Mouse (Mus musculus) liver, embryonic 14.5 days (tissue): ENCODE measurements around the gene Apln. TPM values are rescaled to one million over a fixed set of nuclear protein-coding genes. Genes with fewer than 3 reads are reported as not detected.

Experiments
- ATAC-seq: fragments of 200-750 bp; cut with Nextera tagmentation; 2 replicates; pipeline ENCODE4 v1.8.0; 2017; ENCODE audit warnings: moderate number of reproducible peaks, mild to moderate bottlenecking, moderate library complexity; ENCODE audit not compliant: insufficient read depth
- DNase-seq, 3 experiments: peaks; one replicate each; pipeline ENCODE4 v3.0.0-alpha.2; 2012 to 2013; ENCODE audit warnings: low read depth in 3 of 3, low spot score in 3 of 3
- H3K27ac ChIP-seq: fragments of 300-500 bp; sonication (generic); 2 replicates; pipeline ENCODE4 v1.5.1; 2014; ENCODE audit warnings: moderate library complexity, mild to moderate bottlenecking, control low read depth, inconsistent platforms
- H3K27me3 ChIP-seq: fragments of 300-500 bp; sonication (generic); 2 replicates; pipeline ENCODE4 v1.6.1; 2014; ENCODE audit warnings: mild to moderate bottlenecking, low read length, moderate library complexity; ENCODE audit not compliant: control insufficient read depth, insufficient read depth
- H3K36me3 ChIP-seq: fragments of 300-500 bp; sonication (generic); replicated peaks from 2 replicates; pipeline ENCODE4 v1.6.1; 2014; ENCODE audit warnings: low read depth; ENCODE audit not compliant: control insufficient read depth, insufficient read depth
- H3K4me1 ChIP-seq, 2 experiments: fragments of 200-500 bp in 1 of 2; fragments of 300-500 bp in 1 of 2; sonication (generic) in 1 of 2; replicated peaks; 2 replicates each; pipeline ENCODE4 v1.6.1; 2012 to 2014; ENCODE audit warnings: antibody characterized with exemption in 1 of 2, inconsistent platforms in 1 of 2, low read length in 1 of 2; ENCODE audit not compliant: control insufficient read depth in 2 of 2, insufficient read depth in 2 of 2
- H3K4me2 ChIP-seq: fragments of 300-500 bp; sonication (generic); 2 replicates; pipeline ENCODE4 v1.6.1; 2014; ENCODE audit warnings: low read depth, mild to moderate bottlenecking, control low read depth, moderate library complexity
- H3K4me3 ChIP-seq, 2 experiments: fragments of 200-500 bp in 1 of 2; fragments of 300-500 bp in 1 of 2; sonication (generic) in 1 of 2; 2 replicates each; pipeline ENCODE4 v1.5.1; 2012 to 2014; ENCODE audit warnings: low read depth in 2 of 2, low read length in 2 of 2, mild to moderate bottlenecking in 2 of 2, control low read depth in 1 of 2, inconsistent platforms in 1 of 2, moderate library complexity in 1 of 2; ENCODE audit not compliant: insufficient read depth in 1 of 2
- H3K9ac ChIP-seq: fragments of 300-500 bp; sonication (generic); replicated peaks from 2 replicates; pipeline ENCODE4 v1.6.1; 2014; ENCODE audit warnings: mild to moderate bottlenecking, control low read depth, moderate library complexity
- H3K9me3 ChIP-seq: fragments of 300-500 bp; sonication (generic); 2 replicates; pipeline ENCODE4 v1.6.1; 2016; ENCODE audit warnings: low read length, mixed read lengths; ENCODE audit not compliant: control insufficient read depth
- CTCF ChIP-seq: IDR thresholded peaks from 2 replicates; pipeline ENCODE4 v1.5.1; 2016; ENCODE audit warnings: antibody characterized with exemption, low read depth, control low read depth
- EP300 ChIP-seq: IDR thresholded peaks from 2 replicates; pipeline ENCODE4 v1.6.1; 2016; ENCODE audit warnings: antibody characterized with exemption, low read depth
- WGBS: fragments of 180-500 bp; shearing (Covaris S2); extraction: QIAGEN DNeasy Blood & Tissue Kit; methylation state at CpG from one replicate; pipeline ENCODE4 v1.1.7; 2014; ENCODE audit not compliant: insufficient replicate concordance; 5-methylcytosine and 5-hydroxymethylcytosine counted together
- polyA plus RNA-seq, 2 experiments: library from polyadenylated mRNA; depleted of rRNA in 1 of 2; stranded (reverse) in 1 of 2; unstranded in 1 of 2; fragments of >200 nt; fragmentation: Nextera tagmentation in 1 of 2; extraction: Ambion mirVana in 1 of 2; gene quantifications; 2 replicates each; pipeline versions ENCODE4 v1.2.1 to v1.2.3; 2012 to 2014

The Apln gene
- polyA plus RNA-seq, 2 experiments = 0.08 TPM; not detected in 1

DNA sequence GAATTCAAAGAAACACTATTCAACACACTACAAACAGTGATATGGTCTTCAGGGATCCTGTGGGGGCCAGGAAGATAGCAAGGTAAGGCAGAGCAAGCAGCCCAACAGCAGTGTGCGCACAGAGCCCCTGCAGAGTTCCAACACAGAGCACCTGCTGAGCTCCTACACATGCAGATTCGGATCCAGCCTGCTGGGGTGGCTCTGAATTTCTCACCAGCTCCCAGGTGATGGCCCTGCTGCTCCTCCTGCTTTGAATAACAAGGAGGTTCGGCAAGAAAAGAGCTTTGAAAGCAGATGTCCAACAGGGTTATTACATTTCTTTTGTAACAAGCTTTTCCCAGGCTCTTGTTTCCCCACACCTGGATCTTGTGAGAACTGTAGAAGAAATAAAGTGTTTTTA is 37.3 kb upstream of the Apln start:
- H3K36me3 ChIP-seq = no peaks in the 10 kb centered on the region
- 40% methylated on average over 3 of the region's 3 CpGs for WGBS
- no peaks in the 10 kb centered on the region for H3K9me3 ChIP-seq
- DNase-seq (no peak), ATAC-seq (no peak)
- no peak overlapping the region for H3K4me3 ChIP-seq
- no peak overlapping the region for H3K27ac ChIP-seq
- H3K4me1 ChIP-seq = no peaks in the 10 kb centered on the region
- TF ChIP-seq CTCF (no peak), EP300 (no peak)
- H3K9ac ChIP-seq = no peak overlapping the region
- H3K4me2 ChIP-seq = no peak overlapping the region
- H3K27me3 ChIP-seq = no peaks in the 10 kb centered on the region; the same call in 1 of the 2 replicates

DNA sequence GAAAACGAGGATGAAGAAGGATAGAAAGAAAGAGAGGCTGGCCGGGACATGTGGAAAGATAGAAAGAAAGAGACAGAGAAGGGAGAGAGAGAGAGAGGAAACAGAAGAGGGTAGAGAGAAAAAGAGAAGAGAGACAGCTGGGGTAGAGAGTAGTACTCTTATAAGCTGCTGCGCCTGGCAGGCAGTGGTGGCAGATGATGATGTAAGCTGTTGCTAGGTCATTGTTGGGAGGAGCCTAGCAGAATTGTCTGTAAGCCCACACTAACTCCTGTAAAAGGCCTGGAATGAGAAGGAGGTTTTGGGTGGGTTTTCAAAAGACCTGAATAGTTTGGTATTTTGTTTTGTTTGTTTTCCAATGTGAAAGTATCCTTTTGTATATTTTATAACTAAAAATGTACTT is 32.2 kb upstream of the Apln start:
- 57% methylated on average over 3 of the region's 3 CpGs for WGBS
- no peaks in the 10 kb centered on the region for H3K9me3 ChIP-seq
- TF ChIP-seq EP300 = no peak
- no peak for TF ChIP-seq CTCF
- no peak overlapping the region for H3K4me3 ChIP-seq
- no peaks in the 10 kb centered on the region for H3K27me3 ChIP-seq
- H3K27ac ChIP-seq = no peak overlapping the region
- ATAC-seq (no peak), DNase-seq (no peak)
- no peaks in the 10 kb centered on the region for H3K36me3 ChIP-seq
- no peak overlapping the region for H3K4me2 ChIP-seq
- H3K4me1 ChIP-seq = no peaks in the 10 kb centered on the region
- H3K9ac ChIP-seq = no peak overlapping the region

DNA sequence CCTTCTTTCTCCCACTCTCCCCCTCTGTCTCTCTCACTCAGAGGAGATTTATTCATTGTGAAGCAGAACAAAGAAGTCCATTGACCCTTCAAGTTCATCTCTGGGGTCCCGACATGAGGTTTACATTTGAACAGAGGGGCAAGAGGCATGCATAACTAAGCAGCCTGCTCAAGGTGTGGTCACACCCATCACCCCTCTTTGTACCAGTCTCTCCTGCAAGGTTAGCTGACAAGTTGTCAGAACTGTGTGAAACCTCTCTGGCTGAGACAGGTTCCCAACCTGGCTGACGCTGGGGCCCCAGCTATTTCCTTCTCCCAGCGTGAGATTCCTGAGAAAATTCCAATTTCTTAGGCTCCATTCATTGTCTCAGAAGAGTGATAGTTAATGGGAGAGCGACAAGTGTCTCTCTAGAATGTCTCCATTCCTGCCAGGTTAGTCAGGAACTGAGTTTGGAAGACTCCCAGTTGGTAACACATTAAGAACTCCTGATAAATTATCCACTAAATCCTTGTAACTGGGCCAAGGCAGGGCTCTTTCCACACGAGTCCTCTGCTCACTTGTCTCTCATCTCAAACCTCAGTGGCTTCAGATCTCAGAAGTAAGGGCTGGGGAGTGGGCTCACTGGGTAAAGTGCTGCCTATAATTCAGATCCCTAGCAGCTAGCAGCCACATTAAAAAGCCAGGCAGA is 29.7 kb upstream of the Apln start:
- Histone ChIP-seq H3K27ac (no peak overlapping the region), H3K36me3 (no peaks in the 10 kb centered on the region), H3K4me1 (no peaks in the 10 kb centered on the region), H3K9me3 (no peaks in the 10 kb centered on the region), H3K4me2 (no peak overlapping the region), H3K27me3 (no peaks in the 10 kb centered on the region), H3K9ac (no peak overlapping the region), H3K4me3 (no peak overlapping the region)
- no peak for ATAC-seq
- TF ChIP-seq EP300 (no peak), CTCF (no peak)
- 36% methylated on average over 5 of the region's 5 CpGs for WGBS
- no peak for DNase-seq

DNA sequence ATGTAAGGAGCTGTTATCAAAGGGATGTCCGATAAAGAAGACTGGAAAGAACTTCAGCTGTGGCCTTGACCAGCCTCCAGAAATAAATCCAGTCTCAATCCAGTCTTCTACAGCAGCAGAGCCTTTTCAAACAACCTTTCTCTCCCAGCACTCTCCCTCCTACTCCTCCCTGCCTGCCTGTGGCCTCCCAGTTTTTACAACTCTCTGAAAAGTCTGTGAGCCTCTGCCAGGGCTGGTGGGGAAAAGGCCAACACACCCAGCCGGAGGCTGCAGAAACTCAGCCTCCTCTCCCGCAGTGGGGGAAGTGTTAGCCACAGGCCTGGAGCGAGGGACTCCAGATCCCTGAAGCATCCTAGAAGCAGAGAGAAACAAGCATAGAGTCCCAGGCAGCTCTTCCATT is 27.8 kb upstream of the Apln start:
- H3K4me1 ChIP-seq = no peaks in the 10 kb centered on the region
- H3K27me3 ChIP-seq = no peaks in the 10 kb centered on the region
- 75% methylated on average over 4 of the region's 4 CpGs for WGBS
- H3K36me3 ChIP-seq = no peaks in the 10 kb centered on the region
- no peak overlapping the region for H3K27ac ChIP-seq
- H3K4me2 ChIP-seq = no peak overlapping the region
- H3K9ac ChIP-seq = no peak overlapping the region
- no peaks in the 10 kb centered on the region for H3K9me3 ChIP-seq
- ATAC-seq (no peak), DNase-seq (no peak)
- TF ChIP-seq CTCF (no peak), EP300 (no peak)
- no peak overlapping the region for H3K4me3 ChIP-seq

DNA sequence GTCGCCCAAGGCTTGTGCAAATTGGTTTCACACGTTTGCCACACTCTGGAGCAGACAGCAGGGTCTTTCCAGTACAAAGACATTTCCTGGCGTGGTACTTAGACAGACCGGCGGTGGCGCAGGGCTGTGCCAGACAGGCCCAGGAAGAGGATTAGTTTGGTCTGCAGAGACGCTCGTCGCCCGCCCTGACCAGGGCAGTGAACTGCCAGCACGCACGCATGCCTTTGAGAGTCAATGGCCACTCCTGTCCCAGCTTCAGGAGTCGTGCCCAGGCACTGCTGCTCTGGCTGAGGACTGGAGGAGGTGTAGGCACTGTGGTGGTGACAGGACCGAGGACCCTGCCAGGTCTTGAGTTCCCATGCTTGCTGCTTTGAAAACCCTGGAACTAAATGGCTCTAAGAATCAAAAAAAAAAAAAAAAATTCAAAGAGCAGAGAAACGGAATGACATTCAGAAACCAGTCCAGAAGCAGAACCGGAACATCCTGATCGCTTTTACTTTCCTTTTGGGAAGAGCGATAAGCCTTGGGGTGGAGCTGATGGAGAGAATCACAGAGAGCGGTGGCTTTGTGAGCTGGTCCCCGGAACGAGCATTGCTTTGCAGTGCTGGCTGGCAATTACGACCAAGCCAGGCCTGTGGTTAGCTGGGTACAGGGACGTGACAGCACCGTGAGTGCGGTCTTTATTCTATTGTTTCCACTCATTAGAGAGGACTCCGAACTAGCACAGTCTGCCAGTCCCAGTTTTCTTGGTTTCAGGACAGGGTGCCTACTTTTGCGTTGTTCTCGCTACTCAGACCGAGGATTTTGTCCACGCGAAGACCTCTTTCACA is 19.7 kb upstream of the Apln start:
- Histone ChIP-seq H3K4me1 (no peaks in the 10 kb centered on the region), H3K9ac (no peak overlapping the region), H3K4me2 (peak overlapping the region; percentile 42), H3K27ac (no peak overlapping the region), H3K9me3 (no peaks in the 10 kb centered on the region), H3K4me3 (peak overlapping the region; percentile 23 to 49; a peak in 3 of 4 replicates), H3K27me3 (no peaks in the 10 kb centered on the region), H3K36me3 (no peaks in the 10 kb centered on the region)
- TF ChIP-seq EP300 (no peak), CTCF (no peak)
- no peak for ATAC-seq
- 26% methylated on average over 31 of the region's 31 CpGs for WGBS
- no peak for DNase-seq
